Mouse (Mus musculus) CH12.LX (cell line): ENCODE measurements around the gene Slc7a14. TPM values are rescaled to one million over a fixed set of nuclear protein-coding genes. Genes with fewer than 3 reads are reported as not detected.

Experiments used
- DNase-seq: peaks from one replicate; pipeline ENCODE4 v3.0.0-alpha.2; 2013; ENCODE audit errors: extremely low read depth
- H3K27ac ChIP-seq: 2 replicates; pipeline ENCODE4 v1.5.1; 2012; ENCODE audit warnings: low read depth, mild to moderate bottlenecking, control low read depth, moderate library complexity; ENCODE audit not compliant: insufficient read depth
- H3K27me3 ChIP-seq: replicated peaks from 2 replicates; pipeline ENCODE3; 2012; ENCODE audit warnings: inconsistent platforms
- H3K36me3 ChIP-seq, 2 experiments: replicated peaks in 1 of 2; 2 replicates each; pipeline versions ENCODE3 to v1.6.1; 2012; ENCODE audit warnings: inconsistent platforms in 1 of 2, low read length in 1 of 2, mild to moderate bottlenecking in 1 of 2, mixed read lengths in 1 of 2, moderate library complexity in 1 of 2; ENCODE audit not compliant: control insufficient read depth in 1 of 2, insufficient read depth in 1 of 2
- H3K4me1 ChIP-seq, 2 experiments: 2 replicates each; pipeline ENCODE4 v1.6.1; 2012; ENCODE audit warnings: inconsistent platforms in 1 of 2, moderate library complexity in 1 of 2; ENCODE audit not compliant: insufficient read depth in 2 of 2, control insufficient read depth in 1 of 2
- H3K4me2 ChIP-seq: 2 replicates; pipeline ENCODE4 v1.6.1; 2012; ENCODE audit warnings: low read depth, mild to moderate bottlenecking, control low read depth; ENCODE audit not compliant: poor library complexity, insufficient read depth, severe bottlenecking
- H3K4me3 ChIP-seq, 3 experiments: fragments of 150-350 bp in 1 of 3; sonication (generic) in 1 of 3; replicated peaks in 1 of 3; 2 replicates each; pipeline versions ENCODE3 to v1.5.1; 2011 to 2012; ENCODE audit warnings: low read depth in 2 of 3, low read length in 2 of 3, mild to moderate bottlenecking in 2 of 3, moderate library complexity in 2 of 3, control low read depth in 1 of 3, improper control_type of control experiment in 1 of 3, inconsistent platforms in 1 of 3, mixed read lengths in 1 of 3; ENCODE audit not compliant: poor library complexity in 1 of 3
- H3K79me2 ChIP-seq: replicated peaks from 2 replicates; pipeline ENCODE4 v1.6.1; 2012; ENCODE audit warnings: mild to moderate bottlenecking, moderate library complexity; ENCODE audit not compliant: control insufficient read depth, poor library complexity, insufficient read depth, severe bottlenecking; ENCODE audit errors: extremely low read depth
- H3K9ac ChIP-seq: 2 replicates; pipeline ENCODE4 v1.6.1; 2012; ENCODE audit warnings: low read depth, mild to moderate bottlenecking, control low read depth, moderate library complexity; ENCODE audit not compliant: insufficient read depth
- H3K9me3 ChIP-seq: replicated peaks from 2 replicates; pipeline ENCODE3; 2012; ENCODE audit warnings: low read length, inconsistent platforms, mixed read lengths
- BHLHE40 ChIP-seq: IDR thresholded peaks from 2 replicates; pipeline ENCODE4 v1.6.1; 2011; ENCODE audit warnings: mild to moderate bottlenecking, low read depth, low read length, improper control_type of control experiment
- EP300 ChIP-seq: IDR thresholded peaks from 2 replicates; pipeline ENCODE4 v1.6.1; 2011; ENCODE audit warnings: low read length, improper control_type of control experiment
- ETS1 ChIP-seq: conservative IDR thresholded peaks from 2 replicates; pipeline ENCODE4 v1.6.1; 2012; ENCODE audit warnings: low read depth, mild to moderate bottlenecking, inconsistent platforms, low read length, improper control_type of control experiment, moderate library complexity
- GABPA ChIP-seq: IDR thresholded peaks from 2 replicates; pipeline ENCODE4 v1.6.1; 2012; ENCODE audit warnings: low read depth, low read length, improper control_type of control experiment, inconsistent platforms; ENCODE audit not compliant: insufficient replicate concordance
- HCFC1 ChIP-seq: IDR thresholded peaks from 2 replicates; pipeline ENCODE4 v1.6.1; 2012; ENCODE audit warnings: low read depth, mild to moderate bottlenecking, inconsistent platforms, low read length, improper control_type of control experiment
- IRF4 ChIP-seq: IDR thresholded peaks from 2 replicates; pipeline ENCODE4 v1.6.1; 2014; ENCODE audit warnings: low read depth, mild to moderate bottlenecking, inconsistent platforms, low read length, improper control_type of control experiment
- JUND ChIP-seq: conservative IDR thresholded peaks from 2 replicates; pipeline ENCODE4 v1.6.1; 2011; ENCODE audit warnings: low read depth, low read length, improper control_type of control experiment
- MAX ChIP-seq: IDR thresholded peaks from 2 replicates; pipeline ENCODE4 v1.6.1; 2011; ENCODE audit warnings: low read length, improper control_type of control experiment
- MXI1 ChIP-seq: IDR thresholded peaks from 2 replicates; pipeline ENCODE4 v1.6.1; 2011; ENCODE audit warnings: mild to moderate bottlenecking, low read depth, low read length, improper control_type of control experiment
- NRF1 ChIP-seq: IDR thresholded peaks from 2 replicates; pipeline ENCODE4 v1.6.1; 2014; ENCODE audit warnings: low read depth, mild to moderate bottlenecking, inconsistent platforms, low read length, improper control_type of control experiment, moderate library complexity
- PAX5 ChIP-seq: IDR thresholded peaks from 2 replicates; pipeline ENCODE4 v1.6.1; 2012; ENCODE audit warnings: low read length, inconsistent platforms, mixed read lengths
- POLR2AphosphoS2 ChIP-seq: IDR thresholded peaks from 2 replicates; pipeline ENCODE4 v1.6.1; 2011; ENCODE audit warnings: low read depth, low read length, improper control_type of control experiment
- RCOR1 ChIP-seq: conservative IDR thresholded peaks from 2 replicates; pipeline ENCODE4 v1.6.1; 2012; ENCODE audit warnings: low read depth, mild to moderate bottlenecking, inconsistent platforms, low read length, improper control_type of control experiment
- TBP ChIP-seq: conservative IDR thresholded peaks from 2 replicates; pipeline ENCODE4 v1.6.1; 2011; ENCODE audit warnings: low read depth, low read length, improper control_type of control experiment
- TCF12 ChIP-seq: IDR thresholded peaks from 2 replicates; pipeline ENCODE4 v1.6.1; 2014; ENCODE audit warnings: low read depth, mild to moderate bottlenecking, inconsistent platforms, low read length, improper control_type of control experiment
- ZKSCAN1 ChIP-seq: IDR thresholded peaks from 2 replicates; pipeline ENCODE4 v1.6.1; 2012; ENCODE audit warnings: low read depth, inconsistent platforms, low read length, improper control_type of control experiment, borderline replicate concordance
- dilution Hi-C: fragments of 300-500 bp; cut with MboI; formaldehyde crosslinking; loops from 2 replicates; pipeline ENCODE4 v1.14.3; 2020; ENCODE audit warnings: low sequenced_read_pairs; ENCODE audit not compliant: extremely low pct_unique_long_range_greater_than_20kb, extremely low pct_ligation_motif_present
- in situ Hi-C: fragments of 300-500 bp; cut with MboI; formaldehyde crosslinking; loops from 3 replicates; pipeline ENCODE4 v1.14.3; 2019; ENCODE audit warnings: low sequenced_read_pairs, low pct_ligation_motif_present, low pct_unique_long_range_greater_than_20kb, mixed read lengths
- polyA plus RNA-seq: library from polyadenylated mRNA; unstranded; fragments of >175 nt; gene quantifications from 2 replicates; pipeline ENCODE4 v1.2.1, GENCODE M21; 2012; ENCODE audit warnings: low read depth; ENCODE audit not compliant: insufficient read length
- total RNA-seq, 2 experiments: library from RNA; depleted of rRNA; stranded (reverse); fragments of 300-350 nt in 1 of 2; fragments of >200 nt in 1 of 2; gene quantifications; 2 replicates each; pipeline ENCODE4 v1.2.3; 2012 to 2014

Slc7a14 gene
- total and polyA plus RNA-seq, 3 experiments: not detected

GRCm38 (mm10) chr3:31228487-31228886, 81.7 kb downstream of the Slc7a14 start:
- Histone ChIP-seq H3K4me2 (no peak overlapping the region), H3K9ac (no peak overlapping the region), H3K79me2 (no peaks in the 10 kb centered on the region), H3K36me3 (no peaks in the 10 kb centered on the region), H3K27ac (no peak overlapping the region), H3K4me3 (no peak overlapping the region), H3K27me3 (no peaks in the 10 kb centered on the region), H3K9me3 (no peaks in the 10 kb centered on the region), H3K4me1 (peaks cover 4 to 13% of the 10 kb centered on the region in 2 experiments; a peak in 3 of 4 replicates)
- dilution Hi-C loops: no loop called here
- no peak for DNase-seq
- in situ Hi-C loops: loop anchor here (25.0 kb wide), 1 partner anchor 166 kb away; no protein-coding TSS in a partner anchor
- TF ChIP-seq NRF1 (no peak), GABPA (no peak), PAX5 (no peak), EP300 (no peak), ZKSCAN1 (no peak), HCFC1 (no peak), BHLHE40 (no peak), MAX (no peak)

GRCm38 (mm10) chr3:31223551-31223950, 86.6 kb downstream of the Slc7a14 start:
- no peak overlapping the region for H3K4me2 ChIP-seq
- DNase-seq: no peak
- no peaks in the 10 kb centered on the region for H3K79me2 ChIP-seq
- no peak overlapping the region for H3K9ac ChIP-seq
- peaks cover 0 to 13% of the 10 kb centered on the region in 2 experiments; a peak in 1 of 4 replicates for H3K4me1 ChIP-seq
- in situ Hi-C loops: no loop called here
- no peaks in the 10 kb centered on the region for H3K9me3 ChIP-seq
- dilution Hi-C loops: no loop called here
- H3K36me3 ChIP-seq: no peaks in the 10 kb centered on the region
- TF ChIP-seq GABPA: no peak
- no peak for TF ChIP-seq IRF4
- TF ChIP-seq TCF12: no peak
- no peak for TF ChIP-seq MXI1
- TF ChIP-seq RCOR1: no peak
- TF ChIP-seq JUND: no peak
- TF ChIP-seq ETS1: no peak
- no peak for TF ChIP-seq TBP
- no peak for TF ChIP-seq POLR2AphosphoS2
- no peak overlapping the region for H3K4me3 ChIP-seq
- no peak overlapping the region for H3K27ac ChIP-seq
- no peaks in the 10 kb centered on the region for H3K27me3 ChIP-seq
